Mouse (Mus musculus): Measurements from ENCODE around the gene Fhl3.

The Fhl3 gene

DNA sequence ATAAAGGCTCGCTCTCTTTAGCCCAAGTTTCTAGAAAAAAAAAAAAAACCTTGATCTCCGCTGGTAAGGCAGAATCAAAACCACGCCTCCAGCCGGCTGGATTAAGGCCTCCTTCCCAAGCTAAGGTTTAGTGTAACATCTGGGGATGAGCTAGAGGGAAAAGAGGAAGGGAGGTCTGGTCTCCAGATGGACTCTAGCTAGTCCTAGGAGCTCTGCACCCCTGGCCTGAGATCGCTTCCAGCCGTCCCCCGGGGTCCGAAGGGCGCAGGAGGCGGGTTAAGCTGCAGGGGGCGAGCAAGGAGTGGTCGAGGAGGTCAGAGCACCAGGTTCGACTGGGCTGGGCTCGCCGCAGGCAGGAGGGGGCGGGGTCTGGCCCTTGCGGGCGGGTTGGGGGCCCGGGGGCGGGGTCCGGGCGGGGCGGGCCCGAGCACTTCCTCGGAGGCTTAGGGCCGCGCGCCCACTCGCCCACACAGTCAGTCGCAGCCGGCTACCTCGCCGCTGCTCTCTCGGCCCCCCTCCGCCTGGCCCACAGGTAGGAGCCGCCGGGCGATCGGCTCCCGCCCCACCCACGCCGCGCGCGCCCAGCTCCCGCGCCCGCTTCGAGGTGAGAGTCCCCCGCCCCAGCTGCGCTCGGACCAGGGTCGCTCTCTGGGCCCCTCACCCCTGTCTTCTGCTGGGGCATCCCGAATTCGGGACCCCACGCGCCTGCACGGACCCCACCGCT lies at the start of gene Fhl3:
TSS of gene Fhl3 (plus strand) at position 454 of the 724 bp plus-strand sequence.
- DNase-seq (ENCODE audit: low spot score) = no peak

DNA sequence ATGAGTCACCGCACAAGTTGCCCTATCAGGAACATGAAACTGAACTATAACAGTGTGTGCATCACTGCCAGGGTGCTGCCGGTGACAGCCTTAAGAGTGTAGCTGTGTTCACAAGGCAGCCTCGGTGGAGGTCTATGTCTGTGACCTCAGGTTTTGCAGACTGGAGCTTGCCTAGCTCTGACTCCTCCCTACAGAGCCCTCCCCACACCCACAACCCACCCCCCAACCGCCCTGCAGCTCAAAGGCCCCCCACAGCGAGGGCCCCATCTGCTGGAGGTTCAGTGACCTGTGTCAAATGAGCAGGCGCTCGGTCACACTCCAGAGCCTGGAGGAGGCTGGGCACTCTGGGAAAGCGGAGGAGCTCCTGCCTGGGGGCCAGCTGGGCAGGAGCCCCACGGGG lies 47.6 kb upstream of the Fhl3 start:
- no peak for DNase-seq (ENCODE audit: low spot score)

DNA sequence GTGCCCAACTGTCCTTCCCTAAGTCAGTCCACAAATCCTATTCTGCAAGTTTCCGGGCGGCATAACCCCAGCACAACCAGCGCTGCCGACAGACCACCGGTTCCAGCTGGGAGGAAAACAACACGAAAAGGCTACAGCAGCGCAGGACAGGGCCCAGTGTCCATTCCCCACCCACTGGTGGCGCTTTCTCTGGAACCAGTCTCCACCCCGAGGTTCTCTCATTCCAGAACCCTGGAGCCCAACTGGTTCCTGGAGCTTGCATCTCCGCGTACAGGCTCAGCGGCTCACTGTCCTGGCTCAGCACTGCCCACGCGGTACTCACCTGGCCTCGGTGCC lies 44.0 kb upstream of the Fhl3 start, which contains the start of gene Pou3f1:
TSS of gene Pou3f1 (plus strand) at position 290 of the 336 bp plus-strand sequence.
- no peak for DNase-seq (ENCODE audit: low spot score)

DNA sequence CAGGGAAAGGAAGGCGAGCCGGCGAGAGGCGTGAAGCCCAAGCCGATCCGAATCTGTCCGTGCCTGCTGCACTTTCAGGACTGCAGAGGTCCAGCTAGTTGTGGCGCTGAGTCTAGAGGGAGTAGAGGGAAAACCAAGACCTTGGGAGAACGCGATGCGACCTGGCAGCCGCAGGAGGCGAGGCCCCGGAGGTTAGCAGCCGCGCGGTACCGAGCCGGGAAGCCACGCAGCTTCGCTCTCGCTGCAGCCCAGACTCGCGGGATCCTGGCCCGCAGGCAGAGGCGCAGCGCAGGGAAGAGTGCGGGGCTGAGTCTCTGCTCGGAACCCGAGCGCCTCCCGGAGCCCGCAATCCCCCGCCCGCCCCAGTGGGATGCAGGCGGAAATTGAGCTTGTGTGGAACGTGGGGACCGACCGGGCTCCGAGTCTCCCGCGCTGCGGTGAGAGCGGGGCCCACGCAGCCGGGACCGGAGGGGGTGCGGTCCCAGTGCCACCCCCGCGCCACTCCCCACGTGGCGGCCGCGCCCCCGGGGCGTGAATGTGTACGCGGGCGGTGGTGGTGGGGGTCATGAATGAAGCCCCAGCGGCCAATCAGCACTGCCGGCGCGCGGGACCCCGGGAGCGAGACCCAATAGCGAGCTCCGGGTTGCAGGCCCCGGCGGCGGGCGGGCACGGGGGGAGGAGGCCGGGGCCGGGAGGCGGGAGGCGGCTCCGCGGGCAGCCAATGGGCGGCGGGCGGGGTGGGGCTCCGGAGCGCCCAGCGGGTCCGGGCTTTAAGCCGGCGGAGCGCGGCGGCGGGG lies 43.4 kb upstream of the Fhl3 start:
- DNase-seq (ENCODE audit: low spot score) = peak; percentile 56

DNA sequence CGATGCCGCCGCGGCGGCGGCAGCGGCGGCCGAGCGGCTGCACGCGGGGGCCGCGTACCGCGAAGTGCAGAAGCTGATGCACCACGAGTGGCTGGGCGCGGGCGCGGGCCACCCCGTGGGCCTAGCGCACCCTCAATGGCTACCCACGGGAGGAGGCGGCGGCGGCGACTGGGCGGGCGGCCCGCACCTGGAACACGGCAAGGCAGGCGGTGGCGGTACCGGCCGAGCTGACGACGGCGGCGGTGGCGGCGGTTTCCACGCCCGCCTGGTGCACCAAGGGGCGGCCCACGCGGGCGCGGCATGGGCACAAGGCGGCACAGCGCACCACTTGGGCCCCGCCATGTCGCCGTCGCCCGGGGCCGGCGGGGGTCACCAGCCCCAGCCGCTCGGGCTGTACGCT lies 42.7 kb upstream of the Fhl3 start:
- DNase-seq (ENCODE audit: low spot score) = no peak

DNA sequence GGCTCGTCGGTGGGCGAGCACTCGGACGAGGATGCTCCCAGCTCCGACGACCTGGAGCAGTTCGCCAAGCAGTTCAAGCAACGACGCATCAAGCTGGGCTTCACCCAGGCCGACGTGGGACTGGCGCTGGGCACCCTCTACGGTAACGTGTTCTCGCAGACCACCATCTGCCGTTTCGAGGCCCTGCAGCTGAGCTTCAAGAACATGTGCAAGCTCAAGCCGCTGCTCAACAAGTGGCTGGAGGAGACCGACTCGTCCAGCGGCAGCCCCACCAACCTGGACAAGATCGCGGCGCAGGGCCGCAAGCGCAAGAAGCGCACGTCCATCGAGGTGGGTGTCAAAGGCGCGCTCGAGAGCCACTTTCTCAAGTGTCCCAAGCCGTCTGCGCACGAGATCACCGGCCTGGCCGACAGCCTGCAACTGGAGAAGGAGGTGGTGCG lies 42.1 kb upstream of the Fhl3 start:
- no peak for DNase-seq (ENCODE audit: low spot score)

DNA sequence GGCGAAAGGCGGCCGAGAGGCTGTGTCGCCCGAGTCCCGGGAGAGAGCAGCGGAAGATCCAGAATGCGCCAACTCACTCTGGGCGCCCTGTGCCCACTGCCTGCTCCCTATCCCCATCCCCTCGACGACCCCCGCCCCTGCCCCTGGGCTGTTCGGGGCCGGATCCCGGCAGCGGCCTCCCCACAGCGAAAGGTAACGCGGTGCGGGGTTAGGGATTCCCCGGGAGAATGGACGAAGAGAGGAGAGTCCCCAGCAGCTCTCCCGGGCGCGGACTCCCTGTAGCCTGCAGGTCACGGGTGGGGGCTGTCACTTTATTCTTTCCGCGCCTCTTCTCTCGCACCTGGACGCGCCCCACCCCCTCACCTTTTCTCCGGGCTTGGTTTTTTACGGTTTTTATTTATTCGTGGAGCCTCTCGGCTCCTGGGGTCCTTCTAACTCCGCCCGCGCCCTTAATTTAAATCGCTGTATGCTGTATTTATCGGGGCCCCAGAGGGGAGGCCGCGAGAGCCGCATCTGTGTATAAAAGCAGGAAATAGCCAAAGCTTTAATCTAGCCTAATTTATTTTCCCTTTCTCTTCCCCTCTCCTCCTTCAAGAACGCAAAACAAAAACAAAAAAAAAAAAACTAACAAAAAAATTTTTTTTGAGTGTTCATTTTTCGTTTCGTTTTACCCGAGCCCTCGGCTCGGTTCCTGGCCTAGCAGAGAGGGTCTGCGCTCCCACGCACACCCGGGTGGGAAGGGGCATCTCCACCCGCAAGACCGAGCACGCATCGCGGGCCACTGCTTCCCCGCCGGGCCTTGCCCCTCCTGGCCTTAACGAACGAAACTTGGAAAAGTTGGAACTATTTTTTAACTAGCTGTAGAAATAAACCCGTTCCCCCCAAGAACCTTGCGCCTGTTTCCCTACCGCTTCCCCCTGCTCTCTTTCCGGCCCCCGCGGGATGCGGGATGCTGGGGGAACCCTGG lies 41.0 kb upstream of the Fhl3 start:
- DNase-seq (ENCODE audit: low spot score) = no peak

DNA sequence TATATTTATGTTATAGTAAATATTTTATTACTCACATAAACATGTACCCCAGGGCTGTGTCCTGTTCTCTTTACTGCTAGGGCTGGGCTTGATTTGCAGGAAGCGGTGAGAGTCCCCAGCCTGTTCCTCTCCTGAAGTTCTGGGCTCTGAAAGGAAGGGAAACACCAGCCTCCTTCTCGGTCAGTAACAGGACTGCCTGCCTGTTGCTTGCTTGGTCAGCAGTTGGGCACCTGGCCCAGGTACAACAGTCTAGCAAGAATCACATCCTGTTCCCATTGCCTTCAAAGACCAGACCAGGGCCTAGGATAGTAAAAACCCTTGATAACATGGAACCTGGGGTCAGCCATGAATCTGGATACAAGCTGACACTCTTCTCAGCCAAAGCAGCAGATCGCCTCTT lies 39.9 kb upstream of the Fhl3 start:
- no peak for DNase-seq (ENCODE audit: low spot score)

DNA sequence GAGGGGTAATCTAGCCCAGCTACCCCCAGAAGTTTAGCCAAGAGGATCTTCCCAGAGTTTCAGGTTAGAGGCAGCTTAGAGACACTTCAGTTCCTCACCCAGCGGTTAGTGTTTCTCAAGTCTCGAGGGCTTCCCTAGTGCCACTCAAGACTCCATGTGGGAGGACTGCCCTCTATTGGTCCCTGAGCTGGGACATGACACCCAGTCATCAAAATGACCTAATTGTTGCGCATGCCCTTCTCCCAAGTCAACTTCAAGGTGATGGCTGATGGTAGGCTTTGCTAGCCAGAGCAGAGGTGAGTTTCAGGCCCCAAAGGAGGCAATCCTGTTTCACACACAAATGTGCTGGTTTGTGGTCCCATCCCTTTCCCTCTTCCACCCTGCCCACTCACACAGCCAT lies 37.5 kb upstream of the Fhl3 start:
- DNase-seq (ENCODE audit: low spot score) = no peak

DNA sequence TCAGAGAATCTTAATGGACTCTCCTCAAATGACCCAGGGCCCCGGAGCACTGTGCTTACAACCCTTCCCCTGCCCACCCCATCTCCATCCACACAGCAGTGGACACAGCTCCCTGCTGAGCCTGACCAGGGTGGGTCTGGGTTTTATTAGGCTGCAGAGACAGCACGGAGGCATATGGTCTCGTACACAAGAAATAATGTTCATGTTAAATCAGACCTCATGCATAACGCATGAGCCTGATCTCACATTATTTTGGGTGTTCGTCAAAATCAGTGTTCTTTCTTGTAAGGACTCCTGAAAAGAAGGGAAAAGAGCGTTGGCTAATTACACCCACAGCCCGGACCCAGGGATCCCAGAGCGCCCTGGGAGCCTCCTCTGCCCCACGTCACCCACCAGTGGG lies 36.3 kb upstream of the Fhl3 start:
- DNase-seq (ENCODE audit: low spot score) = no peak

DNA sequence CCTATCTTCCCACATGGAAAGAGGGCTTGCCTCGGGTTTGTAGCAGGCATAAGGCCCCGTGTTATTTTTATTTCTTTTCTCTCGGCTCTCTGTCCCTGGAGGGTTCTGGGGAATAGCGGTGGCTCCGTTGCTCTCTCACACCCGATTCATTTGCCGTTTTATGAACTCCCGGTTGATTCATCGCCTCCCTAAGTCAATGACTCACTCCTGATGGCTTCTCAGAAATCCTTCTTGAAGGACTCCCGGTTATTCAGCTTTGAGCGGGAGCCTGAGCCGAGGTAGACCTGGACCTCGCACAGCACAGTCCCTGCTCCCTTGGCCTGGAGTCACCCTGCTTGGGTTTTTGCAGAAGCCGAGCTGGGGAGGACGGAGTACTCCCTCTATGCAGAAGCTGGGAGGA lies 35.9 kb upstream of the Fhl3 start:
- no peak for DNase-seq (ENCODE audit: low spot score)

DNA sequence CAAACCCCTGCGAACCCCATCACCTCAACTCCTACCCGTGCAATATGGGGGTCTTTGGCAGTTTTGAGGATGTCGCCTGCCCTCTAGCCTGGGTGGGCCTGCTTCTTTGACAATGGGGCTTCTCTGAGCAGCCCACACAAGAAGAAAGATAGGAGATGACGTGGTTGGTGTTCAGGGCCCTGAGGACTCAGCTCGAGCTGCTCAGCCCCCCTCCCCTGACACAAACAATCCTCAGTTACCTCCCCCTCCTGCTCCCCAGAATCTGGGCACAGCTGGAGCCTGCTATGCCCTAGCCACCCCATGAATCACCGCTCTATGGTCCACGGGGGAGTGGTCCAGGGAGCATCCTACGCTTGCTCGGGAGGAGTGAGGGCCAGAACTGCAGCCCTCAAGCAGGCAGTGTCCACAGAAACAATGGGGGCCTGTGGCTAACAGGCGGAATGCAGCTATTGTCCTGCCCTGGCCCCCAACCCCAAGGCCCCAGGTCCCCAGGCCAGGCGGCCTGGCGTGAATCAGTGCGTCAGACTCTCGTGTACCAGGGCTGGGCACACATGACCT lies 32.9 kb upstream of the Fhl3 start:
- DNase-seq (ENCODE audit: low spot score) = no peak

DNA sequence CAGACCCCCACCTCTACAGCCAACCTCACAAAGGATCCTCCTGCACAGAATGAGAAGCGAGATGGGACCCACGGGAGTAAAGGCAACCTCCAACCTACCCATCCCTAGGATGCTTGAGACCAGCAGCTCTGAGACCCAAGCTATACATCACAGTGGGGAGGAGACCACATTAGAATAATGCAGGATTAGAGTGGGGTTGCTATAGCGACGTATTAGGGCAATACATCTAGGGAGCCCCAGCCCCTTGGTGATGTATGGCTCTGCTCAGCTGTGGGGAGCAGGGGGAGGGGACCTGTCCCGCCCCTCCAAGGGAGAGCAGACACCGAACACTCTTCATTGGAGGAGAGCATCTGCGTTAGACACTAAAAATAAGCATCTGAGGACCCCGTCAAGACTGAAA lies 32.4 kb upstream of the Fhl3 start:
- DNase-seq (ENCODE audit: low spot score) = no peak

DNA sequence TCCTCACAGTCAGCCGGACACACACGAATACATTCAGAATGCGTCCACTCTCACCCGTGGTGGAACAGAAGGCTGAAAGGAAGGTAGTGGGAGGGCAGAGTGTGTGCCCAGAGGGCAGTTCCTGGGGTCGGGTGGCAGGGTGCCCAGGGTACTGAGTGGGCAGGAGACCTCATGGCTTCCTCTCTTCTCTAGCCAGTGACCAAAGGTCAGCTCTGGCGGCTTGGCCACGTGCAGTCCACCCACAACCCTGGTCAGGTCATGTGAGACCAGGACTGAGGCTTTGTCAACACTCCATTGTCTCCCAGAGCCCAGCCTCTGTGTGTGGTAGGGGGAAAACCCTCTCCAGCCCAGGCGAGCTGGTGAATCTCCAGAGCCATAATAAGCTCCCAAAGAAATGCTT lies 30.3 kb upstream of the Fhl3 start:
- no peak for DNase-seq (ENCODE audit: low spot score)

DNA sequence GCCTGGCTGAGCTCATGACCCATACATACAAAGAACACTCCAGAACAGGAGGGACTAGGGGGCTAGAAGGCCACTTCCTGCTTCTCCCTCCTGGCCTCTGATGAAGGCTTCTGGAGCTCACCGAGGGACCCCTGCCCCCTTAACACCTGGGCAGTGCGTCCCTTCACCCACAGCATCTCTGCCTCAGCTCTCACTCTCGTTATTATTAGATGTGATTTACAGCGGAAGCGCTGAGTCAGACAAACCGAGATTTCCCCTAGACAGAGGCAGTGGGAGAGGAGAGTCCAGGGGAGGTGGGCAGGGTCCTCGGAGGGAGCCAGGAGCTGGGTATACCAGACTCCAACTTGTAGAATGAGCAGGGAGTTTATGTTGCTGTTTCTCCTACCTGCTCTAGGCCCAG lies 28.9 kb upstream of the Fhl3 start:
- no peak for DNase-seq (ENCODE audit: low spot score)

DNA sequence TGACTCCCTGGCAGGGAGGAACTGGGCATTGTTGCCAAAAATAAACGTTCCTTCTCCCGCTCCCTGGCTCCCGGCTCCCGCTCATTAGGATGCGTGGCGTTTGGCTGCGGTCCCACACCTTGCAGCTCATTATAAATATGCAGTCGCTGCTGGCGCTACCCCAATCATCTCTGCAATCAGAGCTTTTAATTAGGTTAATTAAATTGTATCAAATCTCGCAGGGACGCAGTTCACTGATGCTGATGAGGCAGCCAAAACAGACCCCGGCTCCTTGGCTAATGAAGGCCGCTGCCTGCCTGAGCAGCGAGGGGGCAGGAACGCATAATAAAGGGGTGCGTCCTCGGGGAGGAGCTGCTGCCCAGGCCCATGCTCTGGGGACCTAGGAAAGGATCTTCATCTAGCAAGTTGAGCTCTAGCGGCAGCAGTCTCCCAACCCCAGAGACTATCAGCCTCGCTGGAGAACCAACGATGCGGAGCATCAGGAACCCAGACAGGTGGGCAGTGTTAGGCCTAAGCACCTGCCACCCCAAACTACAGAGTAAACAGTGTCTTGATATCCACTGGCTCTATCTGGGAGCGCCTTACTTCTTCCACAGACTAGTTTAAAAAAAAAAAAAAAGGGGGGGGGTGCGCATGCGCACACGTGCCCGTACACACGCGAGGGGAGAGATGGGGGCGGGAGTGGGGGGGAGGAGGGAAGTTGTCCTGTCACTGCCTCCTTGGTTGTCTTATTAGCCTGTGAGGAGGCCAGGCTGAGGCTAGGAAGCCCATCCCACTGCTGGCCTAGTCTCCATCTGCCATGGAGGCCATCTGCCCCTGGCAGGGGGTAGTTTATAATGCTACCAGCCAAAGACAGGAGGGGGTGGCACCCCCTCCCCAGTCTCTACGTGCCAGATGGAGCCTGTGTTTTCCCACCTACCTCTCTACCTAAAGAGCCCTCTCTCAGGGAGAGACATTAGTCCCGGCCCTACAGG lies 27.9 kb upstream of the Fhl3 start:
- DNase-seq (ENCODE audit: low spot score) = no peak

DNA sequence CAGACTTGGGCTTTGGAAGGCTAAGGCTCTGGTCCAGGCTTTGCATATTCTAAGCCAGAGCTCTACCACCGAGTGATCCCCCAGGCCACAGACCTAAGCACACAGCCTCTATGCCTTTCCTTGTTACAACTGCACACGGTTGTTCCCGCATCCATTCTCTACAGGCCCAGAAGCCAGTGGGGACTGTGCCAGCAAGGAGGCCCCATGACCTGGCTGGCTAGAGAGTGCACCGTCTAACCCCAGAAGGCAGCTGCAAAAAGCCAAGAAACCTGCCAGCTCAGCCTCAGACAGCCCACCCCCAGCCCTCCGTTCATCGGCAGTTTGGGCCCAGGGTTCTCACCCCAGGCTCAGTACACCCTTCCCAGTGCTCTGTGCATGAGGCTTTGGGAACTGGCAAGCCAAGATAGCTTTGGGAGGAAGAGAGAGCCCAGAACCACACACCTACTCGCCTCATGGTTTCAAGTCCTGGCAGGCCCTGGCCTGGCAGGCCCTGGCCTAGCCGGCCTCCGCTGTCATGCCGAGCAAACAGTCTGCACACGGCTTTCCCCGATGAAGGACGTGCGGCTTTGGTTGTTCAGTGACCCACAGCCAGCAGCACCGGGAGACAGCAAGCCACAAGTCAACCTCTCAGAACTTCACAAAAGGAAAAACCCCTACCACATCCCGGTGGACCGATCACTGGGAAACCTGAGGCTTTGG lies 26.0 kb upstream of the Fhl3 start:
- no peak for DNase-seq (ENCODE audit: low spot score)

DNA sequence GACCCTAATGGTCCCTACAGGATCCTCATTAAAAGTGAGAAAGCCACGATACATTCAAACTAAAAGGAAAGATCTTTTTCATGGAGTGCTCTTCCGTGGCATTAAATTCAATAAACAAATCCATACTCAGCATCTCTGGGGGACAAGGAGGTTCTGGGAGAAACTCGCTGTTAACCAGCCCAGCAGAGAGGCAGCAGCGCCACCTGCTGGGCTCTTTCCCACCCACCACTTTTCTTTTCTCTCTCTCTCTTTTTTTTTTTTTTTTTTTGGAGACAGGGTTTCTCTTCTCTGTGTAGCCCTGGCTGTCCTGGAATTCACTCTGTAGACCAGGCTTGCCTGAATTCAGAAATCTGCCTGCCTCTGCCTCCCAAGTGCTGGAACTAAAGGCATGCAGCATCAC lies 25.5 kb upstream of the Fhl3 start:
- DNase-seq (ENCODE audit: low spot score) = no peak

DNA sequence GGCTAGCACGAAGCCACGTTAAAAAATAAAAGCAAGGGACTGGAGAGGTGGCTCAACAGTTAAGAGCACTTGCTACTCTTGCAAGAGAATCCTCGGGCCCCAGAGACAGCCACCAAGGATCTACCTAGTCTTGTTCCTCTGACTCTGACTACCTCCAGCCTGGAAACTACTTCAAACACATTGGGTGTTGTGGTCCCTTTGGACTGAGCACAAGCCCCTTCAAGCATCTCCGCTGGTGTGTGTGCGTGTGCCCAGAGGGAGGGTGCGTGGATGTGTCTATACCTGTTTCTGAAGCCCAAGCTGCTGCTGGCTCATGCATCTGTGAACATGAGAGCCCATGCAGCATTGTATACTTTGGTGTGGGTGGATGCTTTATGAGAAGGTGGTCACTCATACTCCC lies 24.5 kb upstream of the Fhl3 start:
- DNase-seq (ENCODE audit: low spot score) = no peak

DNA sequence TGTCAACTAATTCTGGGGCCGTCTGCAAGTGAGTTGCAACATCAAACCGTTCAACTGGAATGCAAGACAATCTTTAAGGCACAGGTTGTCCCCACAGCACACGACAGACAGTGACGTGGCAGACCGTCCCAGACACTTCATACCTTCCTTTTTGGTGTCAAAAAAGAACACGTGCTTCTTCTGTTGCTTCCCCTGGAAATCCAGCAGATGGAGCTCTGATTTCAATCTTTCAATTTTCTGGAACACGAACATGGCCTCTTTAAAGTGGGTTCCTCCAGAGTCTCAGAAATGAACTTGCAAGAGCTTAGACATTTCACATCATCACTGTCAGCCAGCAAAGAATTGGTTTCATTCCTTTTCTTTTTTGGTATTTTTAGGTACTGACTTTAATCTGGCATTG lies 18.2 kb upstream of the Fhl3 start:
- DNase-seq (ENCODE audit: low spot score) = no peak
